Mouse (Mus musculus): ENCODE data around the gene Gm10800. TPM values are rescaled to one million over a fixed set of nuclear protein-coding genes. Genes with fewer than 3 reads are reported as not detected.

Gene Gm10800
- not detected in 2 replicates for polyA plus RNA-seq (2012; rRNA removed)

DNA sequence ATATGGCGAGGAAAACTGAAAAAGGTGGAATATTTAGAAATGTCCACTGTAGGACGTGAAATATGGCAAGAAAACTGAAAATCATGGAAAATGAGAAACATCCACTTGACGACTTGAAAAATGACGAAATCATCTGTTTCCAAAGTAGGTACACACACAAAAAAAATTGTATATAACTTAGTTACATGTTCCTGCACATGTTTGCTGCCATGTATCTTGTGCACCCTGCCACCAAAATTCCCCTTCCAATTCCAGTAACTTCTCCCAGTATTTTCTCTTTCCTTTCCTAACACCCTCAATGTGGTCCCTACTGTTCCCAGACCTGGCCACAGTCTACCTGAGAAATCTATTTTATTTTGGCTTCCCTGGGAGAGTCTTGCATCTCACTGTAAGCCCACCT lies at the start of gene Gm10800:
TSS of gene Gm10800 (minus strand) at position 101 of the 400 bp plus-strand sequence.

DNA sequence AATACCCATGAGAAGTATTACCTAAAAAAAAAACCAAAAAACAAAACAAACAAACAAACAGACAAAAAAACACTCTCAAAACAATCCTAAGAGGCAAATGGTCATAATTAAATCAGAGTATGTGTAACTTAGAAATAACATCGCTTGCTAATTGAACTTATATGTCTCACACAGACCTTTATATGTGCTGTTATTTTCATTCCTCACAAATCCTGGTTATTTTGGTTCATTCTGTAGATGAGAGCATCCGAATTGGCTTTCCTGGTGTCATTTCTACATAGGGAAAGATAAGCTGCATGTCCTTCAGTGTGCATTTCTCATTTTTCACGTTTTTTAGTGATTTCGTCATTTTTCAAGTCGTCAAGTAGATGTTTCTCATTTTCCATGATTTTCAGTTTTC lies 5.2 kb downstream of the Gm10800 start, which contains the start of gene Gm10801:
TSS of gene Gm10801 (plus strand) at position 301 of the 400 bp plus-strand sequence.

Other genes with a start within 250 kb of the Gm10800 start
- gene Gm10801, start 5.1 kb downstream of the Gm10800 start, polyA plus RNA-seq (2012; rRNA removed): not detected in 2 replicates

All from stomach, adult 2 months (tissue).